In genomic region chr8:125272089-125272866, GRCm38 (mm10) we compare ENCODE assay signal across 14 mouse cellular contexts.
DNase-seq lines count a peak whose midpoint lies in the region; ATAC-seq and TF ChIP-seq lines count a peak whose summit lies in the region.
"Had no signal": no experiment of that assay in that cellular context is flagged by ENCODE, and none has a peak within 500 bp of the region (broad histone marks: within the 10 kb centered on the region; RNA-seq: fewer than 3 reads in every experiment).

No protein-coding gene starts in this region.

- H3K4me3 ChIP-seq in heart, embryonic 11.5 days (ENCODE audit: low read depth, low read length): no peak overlapping the region
- no peak overlapping the region for H3K4me3 ChIP-seq in lung, embryonic 15.5 days
- no peak overlapping the region for H3K4me3 ChIP-seq in heart, postnatal 0 days (ENCODE audit: low read depth, low read length)
- H3K4me3 ChIP-seq: limb, embryonic 15.5 days; myocyte had no signal

- H3K27ac ChIP-seq in heart, embryonic 11.5 days (ENCODE audit: low read depth, low read length): peak overlapping the region; percentile 59; the same call in 1 of the 2 replicates
- peak overlapping the region; percentile 57 for H3K27ac ChIP-seq in lung, embryonic 15.5 days
- H3K27ac ChIP-seq in heart, postnatal 0 days (ENCODE audit: low read depth): peak overlapping the region; percentile 69
- H3K27ac ChIP-seq: hindbrain, embryonic 14.5 days; limb, embryonic 15.5 days; macrophage had no signal

- no peak for TF ChIP-seq CTCF in heart, postnatal 0 days (IDR thresholded peaks at IDR 0.05; ENCODE audit: low read depth)

- H3K27me3 ChIP-seq in heart, embryonic 11.5 days (ENCODE audit: control insufficient read depth, insufficient read depth, low read length): no peaks in the 10 kb centered on the region
- no peaks in the 10 kb centered on the region for H3K27me3 ChIP-seq in lung, embryonic 15.5 days
- no peaks in the 10 kb centered on the region for H3K27me3 ChIP-seq in heart, postnatal 0 days (ENCODE audit: control insufficient read depth, insufficient read depth, low read length)

- H3K4me2 ChIP-seq in heart, embryonic 11.5 days: no peak overlapping the region
- H3K4me2 ChIP-seq in lung, embryonic 15.5 days: no peak overlapping the region
- H3K4me2 ChIP-seq in heart, postnatal 0 days (ENCODE audit: low read depth, low read length): no peak overlapping the region
- H3K4me2 ChIP-seq: hindbrain, embryonic 14.5 days; limb, embryonic 15.5 days had no signal

- H3K36me3 ChIP-seq in heart, embryonic 11.5 days (ENCODE audit: control insufficient read depth, insufficient read depth, low read length): no peaks in the 10 kb centered on the region
- H3K36me3 ChIP-seq in lung, embryonic 15.5 days: no peaks in the 10 kb centered on the region
- H3K36me3 ChIP-seq in heart, postnatal 0 days (replicated peaks; ENCODE audit: control insufficient read depth, insufficient read depth, low read length): no peaks in the 10 kb centered on the region
- H3K36me3 ChIP-seq: limb, embryonic 15.5 days had no signal

- peak overlapping the region; percentile 34; the same call in 1 of the 2 replicates for H3K9ac ChIP-seq in heart, embryonic 11.5 days (ENCODE audit: low read depth, low read length)
- H3K9ac ChIP-seq in lung, embryonic 15.5 days: no peak overlapping the region
- H3K9ac ChIP-seq in heart, postnatal 0 days (replicated peaks; ENCODE audit: low read depth, low read length): no peak overlapping the region
- H3K9ac ChIP-seq: hindbrain, embryonic 14.5 days; limb, embryonic 15.5 days had no signal

- TF ChIP-seq EP300 in heart, postnatal 0 days (IDR thresholded peaks at IDR 0.05; ENCODE audit: low read depth): no peak

- ATAC-seq in heart, embryonic 11.5 days (replicated peaks; ENCODE audit: insufficient number of reproducible peaks, low FRiP score, low TSS enrichment): no peak; the same call in 1 of the 2 replicates
- no peak for ATAC-seq in lung, embryonic 15.5 days (ENCODE audit: borderline replicate concordance, extremely low read depth, low FRiP score, low TSS enrichment)
- peak; percentile 33; the same call in 1 of the 2 replicates for ATAC-seq in heart, postnatal 0 days (ENCODE audit: insufficient read depth, low read depth)
- ATAC-seq: CD4-positive, CD25-positive, alpha-beta regulatory T cell, adult 4 months had no signal

- H3K9me3 ChIP-seq in heart, embryonic 11.5 days (replicated peaks; ENCODE audit: control insufficient read depth, low read length): no peaks in the 10 kb centered on the region
- no peaks in the 10 kb centered on the region for H3K9me3 ChIP-seq in lung, embryonic 15.5 days
- no peaks in the 10 kb centered on the region; the same call in 1 of the 2 replicates for H3K9me3 ChIP-seq in heart, postnatal 0 days (replicated peaks; ENCODE audit: control insufficient read depth, low read length)
- H3K9me3 ChIP-seq: limb, embryonic 15.5 days had no signal

- peaks cover 32% of the 10 kb centered on the region for H3K4me1 ChIP-seq in heart, embryonic 11.5 days (ENCODE audit: control insufficient read depth, insufficient read depth, low read length)
- peaks cover 3% of the 10 kb centered on the region; the same call in 1 of the 2 replicates for H3K4me1 ChIP-seq in lung, embryonic 15.5 days
- peaks cover 26% of the 10 kb centered on the region for H3K4me1 ChIP-seq in heart, postnatal 0 days (ENCODE audit: control insufficient read depth, insufficient read depth)
- H3K4me1 ChIP-seq: limb, embryonic 15.5 days had no signal

- no peak for DNase-seq in heart, adult 18-20 months
- DNase-seq in lung, postnatal 4 days: no peak
- no peak for DNase-seq in heart, postnatal 0 days (ENCODE audit: low spot score)
- DNase-seq in lung, postnatal 25 days (ENCODE audit: low spot score): peak; percentile 43
- no peak for DNase-seq in adrenal gland, postnatal 4 days (ENCODE audit: low spot score in 2 of 2)
- DNase-seq: cerebellum, adult 9-11 months; gastrocnemius, postnatal 10 days had no signal

- 32% methylated on average over 13 of the region's 13 CpGs for WGBS in heart, embryonic 11.5 days (ENCODE audit: insufficient replicate concordance)
- WGBS in lung, embryonic 15.5 days: 34% methylated on average over 13 of the region's 13 CpGs
- WGBS in heart, postnatal 0 days: 31% methylated on average over 13 of the region's 13 CpGs
